Mouse (Mus musculus): ENCODE measurements around the gene Yy1.

The Yy1 gene

DNA sequence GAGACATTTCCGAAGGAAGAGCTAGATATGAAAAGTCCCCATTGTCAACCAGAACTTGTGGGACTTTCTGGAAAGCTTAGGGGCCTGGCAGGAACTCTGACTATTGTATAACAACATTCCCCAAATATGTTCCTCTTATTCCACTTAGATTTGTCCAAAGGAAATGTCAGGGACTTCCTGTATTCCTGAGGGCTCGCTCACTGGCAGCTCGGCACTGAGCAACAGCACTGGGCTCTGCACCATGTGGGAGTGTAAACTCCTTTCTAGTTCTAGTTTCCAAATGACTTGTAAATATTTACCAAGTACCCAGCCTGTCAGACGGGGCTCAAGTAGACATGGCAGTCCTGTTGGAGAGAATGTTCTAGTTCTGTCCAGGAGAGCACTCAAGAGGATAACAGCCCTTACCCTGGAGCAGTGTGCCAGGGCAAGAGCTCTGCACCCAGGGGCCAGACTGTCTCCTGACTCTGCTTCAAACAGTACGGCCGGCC lies 72.3 kb downstream of the Yy1 start:
- no peak for DNase-seq (ENCODE audit: low spot score)

DNA sequence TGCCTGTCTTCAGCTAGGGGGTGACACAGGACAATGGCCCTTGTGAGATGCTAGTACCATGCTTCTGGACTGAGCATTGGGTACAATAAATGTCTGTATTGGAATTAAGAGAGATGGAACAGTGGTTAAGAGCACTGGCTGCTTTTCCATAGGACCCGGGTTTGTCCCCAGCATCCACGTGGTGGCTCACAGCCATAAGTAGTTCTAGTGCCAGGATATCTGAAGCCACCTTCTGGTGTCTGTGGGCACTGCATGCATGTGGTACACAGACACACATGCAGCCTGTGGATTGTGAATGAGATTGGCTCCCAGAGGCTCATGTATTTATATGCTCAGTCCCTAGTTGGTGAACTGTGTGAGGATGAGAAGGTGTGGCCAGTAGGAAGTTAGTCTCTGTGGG lies 76.8 kb downstream of the Yy1 start:
- DNase-seq (ENCODE audit: low spot score) = no peak

Measured in layer of hippocampus, adult 9-10 months (tissue).